Mouse (Mus musculus) testis, adult 2 months (tissue): ENCODE measurements around the gene Fstl4.

Source experiments
- CTCF ChIP-seq: fragments of 200-500 bp; IDR thresholded peaks from 2 replicates; pipeline ENCODE4 v1.5.1; 2012; ENCODE audit warnings: low read depth, mild to moderate bottlenecking, inconsistent platforms, low read length, moderate library complexity; ENCODE audit not compliant: control insufficient read depth, insufficient read depth, insufficient replicate concordance
- POLR2A ChIP-seq: fragments of 200-500 bp; IDR thresholded peaks from 2 replicates; pipeline ENCODE4 v1.6.1; 2012; ENCODE audit warnings: low read depth, mild to moderate bottlenecking, inconsistent platforms, low read length, moderate library complexity; ENCODE audit not compliant: control insufficient read depth

DNA sequence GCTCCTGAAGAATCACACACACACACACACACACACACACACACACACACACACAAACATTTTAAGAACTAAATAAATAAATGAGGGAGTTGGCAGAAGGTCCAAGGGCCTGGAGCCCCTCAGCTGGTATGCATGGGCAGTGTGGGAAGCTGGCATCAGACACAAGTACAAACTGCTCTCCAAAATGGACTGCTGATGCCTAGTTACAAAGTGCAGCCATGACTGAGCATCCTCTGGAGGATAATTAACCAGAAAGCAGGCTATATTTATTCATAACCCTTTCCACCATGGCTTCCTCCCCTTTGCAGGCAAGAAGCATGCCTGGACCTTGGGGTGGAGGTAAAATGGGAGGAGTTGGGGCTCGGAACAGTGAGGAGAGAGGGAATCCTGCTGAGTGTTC lies 356.8 kb downstream of the Fstl4 start:
- TF ChIP-seq CTCF, result no peak
- no peak for TF ChIP-seq POLR2A
